Mouse (Mus musculus) spleen, postnatal 10 days (tissue): Measurements from ENCODE around the gene Prpf4.

Experiments
- DNase-seq, 2 experiments: peaks; one replicate each; pipeline ENCODE4 v3.0.0; 2021 to 2022; ENCODE audit warnings: low spot score in 2 of 2

Prpf4 gene

GRCm38 (mm10) chr4:62437256-62437778 is 28.7 kb downstream of the Prpf4 start:
- DNase-seq = no peak

- DNase-seq = no peak
Observed at GRCm38 (mm10) chr4:62437871-62438270, 29.3 kb downstream of the Prpf4 start.

GRCm38 (mm10) chr4:62439793-62440192 is 31.2 kb downstream of the Prpf4 start:
- no peak for DNase-seq

- DNase-seq = no peak
Observed at GRCm38 (mm10) chr4:62440544-62440943, 31.9 kb downstream of the Prpf4 start.

GRCm38 (mm10) chr4:62440986-62441385 is 32.4 kb downstream of the Prpf4 start:
- no peak for DNase-seq

GRCm38 (mm10) chr4:62454995-62455394 is 46.4 kb downstream of the Prpf4 start:
- DNase-seq = peak in 1 of 2 experiments; percentile 64

GRCm38 (mm10) chr4:62459081-62459480 is 50.5 kb downstream of the Prpf4 start:
- DNase-seq = no peak

- no peak for DNase-seq
Observed at GRCm38 (mm10) chr4:62460348-62460747, 51.8 kb downstream of the Prpf4 start.

GRCm38 (mm10) chr4:62463124-62463523 is 54.5 kb downstream of the Prpf4 start:
- no peak for DNase-seq

GRCm38 (mm10) chr4:62468158-62468557 is 59.6 kb downstream of the Prpf4 start:
- no peak for DNase-seq

- peak; percentile 85 for DNase-seq
Observed at GRCm38 (mm10) chr4:62470598-62471051, 62.0 kb downstream of the Prpf4 start, which contains the start of gene Wdr31. Gene Wdr31 (minus strand): TSS chr4:62470896.

- DNase-seq = no peak
Observed at GRCm38 (mm10) chr4:62472071-62472470, 63.5 kb downstream of the Prpf4 start.

- DNase-seq = no peak
Observed at GRCm38 (mm10) chr4:62475131-62475530, 66.5 kb downstream of the Prpf4 start.

GRCm38 (mm10) chr4:62475793-62476192 is 67.2 kb downstream of the Prpf4 start:
- no peak for DNase-seq
